Mouse (Mus musculus) MEL (cell line): ENCODE results near the gene A130010J15Rik.

Experiments
- CHD1 ChIP-seq: IDR thresholded peaks from 2 replicates; pipeline ENCODE4 v1.6.1; 2012; ENCODE audit warnings: low read depth, mild to moderate bottlenecking, inconsistent platforms, low read length, improper control_type of control experiment
- CHD2 ChIP-seq: IDR thresholded peaks from 2 replicates; pipeline ENCODE4 v1.6.1; 2011; ENCODE audit warnings: low read length, improper control_type of control experiment
- CTCF ChIP-seq, 3 experiments: IDR thresholded peaks in 2 of 3; conservative IDR thresholded peaks in 1 of 3; 2 replicates each; pipeline ENCODE4 v1.5.1; 2011 to 2012; ENCODE audit warnings: low read length in 3 of 3, low read depth in 2 of 3, mild to moderate bottlenecking in 2 of 3, improper control_type of control experiment in 1 of 3, inconsistent platforms in 1 of 3, mixed read lengths in 1 of 3, moderate library complexity in 1 of 3; ENCODE audit not compliant: control insufficient read depth in 1 of 3, insufficient read depth in 1 of 3, poor library complexity in 1 of 3, severe bottlenecking in 1 of 3
- NELFE ChIP-seq: IDR thresholded peaks from 2 replicates; pipeline ENCODE4 v1.6.1; 2011; ENCODE audit warnings: low read depth, low read length, improper control_type of control experiment
- POLR2A ChIP-seq, 2 experiments: IDR thresholded peaks; 2 replicates each; pipeline ENCODE4 v1.6.1; 2011 to 2012; ENCODE audit warnings: low read length in 2 of 2, mild to moderate bottlenecking in 2 of 2, control low read depth in 1 of 2, improper control_type of control experiment in 1 of 2, low read depth in 1 of 2, moderate library complexity in 1 of 2; ENCODE audit not compliant: control insufficient read depth in 1 of 2, insufficient read depth in 1 of 2, poor library complexity in 1 of 2
- RAD21 ChIP-seq: IDR thresholded peaks from 2 replicates; pipeline ENCODE4 v1.6.1; 2011; ENCODE audit warnings: mild to moderate bottlenecking, low read depth, low read length, improper control_type of control experiment
- USF2 ChIP-seq, 2 experiments: IDR thresholded peaks; 2 replicates each; pipeline ENCODE4 v1.6.1; 2011 to 2012; ENCODE audit warnings: improper control_type of control experiment in 2 of 2, low read length in 2 of 2, borderline replicate concordance in 1 of 2, inconsistent platforms in 1 of 2, low read depth in 1 of 2, mild to moderate bottlenecking in 1 of 2; ENCODE audit not compliant: insufficient read depth in 1 of 2
- ZNF384 ChIP-seq: IDR thresholded peaks from 2 replicates; pipeline ENCODE4 v1.6.1; 2012; ENCODE audit warnings: low read depth, mild to moderate bottlenecking, inconsistent platforms, low read length, improper control_type of control experiment

DNA sequence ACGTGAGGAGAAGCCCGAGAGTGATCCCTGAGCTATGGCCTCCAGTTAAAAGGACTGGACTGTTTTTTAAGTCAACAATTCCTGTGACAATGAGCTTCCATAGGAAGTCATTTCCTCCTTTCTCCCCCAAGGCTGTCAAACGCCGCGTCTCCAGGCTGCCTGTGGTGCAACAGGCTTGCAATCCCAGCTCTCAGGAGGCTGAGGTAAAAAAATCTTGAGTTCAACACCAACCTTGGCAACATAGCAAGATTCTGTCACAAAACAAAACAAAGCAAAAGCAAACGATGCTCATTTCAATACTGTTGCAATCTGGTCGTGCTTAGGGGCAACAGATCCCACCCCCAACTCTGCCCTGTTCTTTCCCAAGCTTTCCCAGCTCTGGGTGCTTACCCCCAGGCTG is 29.8 kb upstream of the A130010J15Rik start:
- TF ChIP-seq USF2 (IDR thresholded peaks at IDR 0.05; ENCODE audit: borderline replicate concordance in 1 of 2, insufficient read depth in 1 of 2, low read depth in 1 of 2, low read length in 2 of 2), result no peak
- TF ChIP-seq CTCF (IDR thresholded peaks at IDR 0.05 in 2 of 3, conservative IDR thresholded peaks at IDR 0.05 in 1 of 3; ENCODE audit: control insufficient read depth in 1 of 3, insufficient read depth in 1 of 3, low read depth in 2 of 3, low read length in 3 of 3, poor library complexity in 1 of 3, severe bottlenecking in 1 of 3), result no peak
- TF ChIP-seq POLR2A (IDR thresholded peaks at IDR 0.05; ENCODE audit: control insufficient read depth in 1 of 2, insufficient read depth in 1 of 2, low read depth in 1 of 2, low read length in 2 of 2, poor library complexity in 1 of 2), result no peak
- TF ChIP-seq NELFE, result no peak
- no peak for TF ChIP-seq ZNF384
- TF ChIP-seq CHD1, result no peak
- no peak for TF ChIP-seq CHD2
- TF ChIP-seq RAD21, result no peak
